Mouse (Mus musculus): Measurements from ENCODE around the gene Vars.
A peak's percentile ranks its signal among the peaks of the same experiment; 100 is the strongest.
"Not testable (repeated sequence)": the region's sequence is repeated elsewhere in the genome, so short reads cannot be mapped to it uniquely, and the experiment has no call there.

Gene Vars

GRCm38 (mm10) chr17:35024261-35024660 is 23.5 kb downstream of the Vars start:
- no peak for DNase-seq (ENCODE audit: low spot score in 2 of 2)

GRCm38 (mm10) chr17:35024691-35025488 is 24.1 kb downstream of the Vars start:
- DNase-seq (ENCODE audit: low spot score in 2 of 2) = no peak

DNA sequence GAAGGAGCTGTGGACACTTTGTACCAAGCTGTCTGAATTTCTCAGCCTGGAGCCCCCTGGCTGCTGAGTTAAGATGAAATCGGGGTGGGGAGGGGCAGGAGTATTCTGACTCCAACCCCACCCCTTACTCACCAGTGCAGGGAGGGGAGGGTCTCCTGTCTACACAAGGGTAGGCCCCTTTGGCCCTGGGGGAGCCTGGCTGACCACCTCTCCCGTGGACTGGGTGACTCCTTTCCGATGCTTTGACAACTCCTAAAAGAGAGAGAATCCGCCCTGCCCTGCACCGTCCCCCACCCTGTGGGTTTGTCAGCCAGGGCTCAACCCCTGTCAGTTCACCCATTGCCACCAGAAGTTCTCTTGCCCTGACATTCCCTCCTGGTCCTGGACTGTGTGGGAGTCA is 25.4 kb downstream of the Vars start:
- no peak for DNase-seq (ENCODE audit: low spot score in 2 of 2)

GRCm38 (mm10) chr17:35027277-35028068 is 26.7 kb downstream of the Vars start, which contains the start of gene Sapcd1:
Sapcd1 (minus strand) TSS chr17:35028016.
- DNase-seq (ENCODE audit: low spot score in 2 of 2) = no peak

DNA sequence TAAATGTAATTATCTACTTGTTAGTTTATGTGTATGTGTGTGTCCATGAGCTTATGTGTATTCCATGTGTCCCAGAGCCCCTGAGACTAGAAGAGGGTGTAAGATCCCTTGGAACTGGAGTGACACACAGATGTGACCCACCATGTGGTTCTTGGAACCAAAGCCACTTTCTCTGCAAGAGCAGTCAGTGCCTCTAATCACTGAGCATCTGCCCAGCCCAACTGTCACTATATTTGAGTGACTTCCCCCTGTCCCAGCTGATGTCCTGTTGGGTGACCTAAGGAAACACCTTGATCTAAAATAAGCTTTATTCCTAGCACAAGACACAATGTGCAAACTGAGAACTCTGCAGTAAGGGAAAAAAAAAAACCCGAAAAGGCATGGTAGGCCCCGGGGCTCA is 27.5 kb downstream of the Vars start:
- DNase-seq (ENCODE audit: low spot score in 2 of 2) = no peak

DNA sequence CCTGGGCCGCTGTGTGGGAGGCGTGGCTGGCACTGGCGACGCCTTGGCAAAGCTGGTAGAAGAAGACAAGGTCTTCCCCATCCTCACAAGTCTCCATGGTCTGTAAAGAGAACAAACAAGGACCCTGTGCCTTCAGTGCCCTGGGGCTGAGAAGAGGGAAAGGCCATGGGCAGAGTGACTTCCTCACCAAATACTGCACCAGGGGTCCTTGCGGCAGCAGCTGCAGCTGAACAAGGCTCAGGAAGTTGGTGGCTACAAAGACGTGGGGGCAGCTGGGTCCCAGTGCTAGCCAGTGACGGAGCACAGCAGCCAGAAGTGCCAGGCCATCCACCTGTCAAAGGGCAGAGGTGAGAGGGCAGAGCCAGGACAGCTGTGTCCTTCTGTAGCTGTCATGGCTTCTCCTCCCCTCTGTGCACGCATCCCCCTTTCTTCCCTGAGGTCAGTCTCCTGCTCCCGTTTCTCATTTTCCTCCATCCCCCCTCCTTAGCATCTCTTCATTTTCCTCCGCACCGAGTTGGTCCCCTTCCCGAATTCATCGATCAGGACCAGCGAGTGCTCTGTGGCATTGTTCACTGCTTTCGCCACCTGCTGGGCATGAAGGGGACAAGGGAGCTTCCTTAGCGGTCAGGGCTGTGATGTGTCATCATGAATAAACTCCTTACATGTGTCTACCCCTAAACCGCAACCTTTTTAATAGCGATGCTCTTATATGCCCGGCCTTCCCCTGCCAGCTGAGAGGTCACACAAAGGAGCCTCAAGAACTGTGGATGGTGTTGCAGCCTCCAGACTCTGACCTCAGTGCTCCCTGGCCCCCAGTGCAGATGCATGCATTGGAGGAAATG is 29.1 kb downstream of the Vars start:
- no peak for DNase-seq (ENCODE audit: low spot score in 2 of 2)

DNA sequence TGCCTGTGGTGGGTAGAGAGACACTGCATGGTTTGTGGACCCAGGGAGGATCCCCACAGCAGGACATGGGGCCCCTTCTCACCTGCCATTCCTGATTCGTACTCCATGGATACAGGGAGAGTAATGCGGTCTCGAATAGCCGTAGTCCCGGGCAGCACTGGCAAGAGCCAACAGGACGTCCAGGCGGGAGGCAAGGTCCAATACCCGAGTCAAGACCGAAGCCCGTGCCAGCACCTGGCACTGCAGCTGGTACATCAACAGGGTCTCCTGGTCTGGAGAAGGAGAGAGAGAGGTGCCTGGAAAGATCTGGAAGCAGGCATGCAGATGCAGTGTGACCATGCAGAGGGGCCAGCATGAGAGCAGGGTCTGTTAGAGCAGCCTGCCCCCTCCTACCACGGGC is 30.5 kb downstream of the Vars start:
- no peak for DNase-seq (ENCODE audit: low spot score in 2 of 2)

DNA sequence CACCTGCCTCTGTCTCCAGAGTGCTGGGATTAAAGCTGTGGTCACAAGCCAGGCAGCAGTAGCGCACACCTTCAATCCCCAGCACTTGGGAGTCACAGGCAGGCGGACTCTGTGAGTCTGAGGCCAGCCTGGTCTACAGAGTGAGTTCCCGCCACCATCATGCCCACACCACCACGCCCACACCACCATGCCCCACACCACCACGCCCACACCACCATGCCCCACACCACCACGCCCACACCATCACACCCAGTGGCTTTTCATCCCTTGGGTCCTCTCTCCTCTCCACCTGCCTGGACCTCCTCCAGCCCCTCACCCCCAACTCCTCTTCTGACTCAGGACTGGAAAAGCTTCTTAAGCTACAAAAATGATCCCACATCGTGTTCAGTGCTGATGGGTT is 31.1 kb downstream of the Vars start:
- DNase-seq (ENCODE audit: low spot score in 2 of 2) = no peak

GRCm38 (mm10) chr17:35032323-35032870 is 31.6 kb downstream of the Vars start:
- no peak for DNase-seq (ENCODE audit: low spot score in 2 of 2)

GRCm38 (mm10) chr17:35033703-35034102 is 32.9 kb downstream of the Vars start:
- DNase-seq (ENCODE audit: low spot score in 2 of 2) = not testable (repeated sequence)

- DNase-seq (ENCODE audit: low spot score in 2 of 2) = no peak
These were observed 34.1 kb downstream of the Vars start for GRCm38 (mm10) chr17:35034896-35035295.

GRCm38 (mm10) chr17:35039121-35039873 is 38.5 kb downstream of the Vars start:
- no peak for DNase-seq (ENCODE audit: low spot score in 2 of 2)

DNA sequence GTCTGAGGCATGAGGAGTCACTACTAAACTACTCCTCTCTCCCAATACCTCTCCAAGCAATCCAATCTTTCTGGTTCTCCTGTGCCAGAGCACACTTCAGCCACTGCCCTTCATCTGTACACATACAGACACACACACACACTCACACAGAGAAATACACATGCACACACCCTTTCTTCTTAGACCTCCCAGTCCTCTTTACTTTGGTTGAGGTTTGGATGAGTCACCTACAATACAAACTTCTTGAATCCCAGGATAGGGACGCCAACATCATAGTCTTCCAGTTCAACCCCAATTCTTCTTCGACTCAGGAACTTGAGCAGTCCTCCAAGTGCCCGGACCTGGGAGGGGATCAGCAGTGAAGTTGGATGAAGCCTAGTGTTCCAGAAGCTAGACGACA is 43.0 kb downstream of the Vars start:
- DNase-seq (ENCODE audit: low spot score in 2 of 2) = no peak

DNA sequence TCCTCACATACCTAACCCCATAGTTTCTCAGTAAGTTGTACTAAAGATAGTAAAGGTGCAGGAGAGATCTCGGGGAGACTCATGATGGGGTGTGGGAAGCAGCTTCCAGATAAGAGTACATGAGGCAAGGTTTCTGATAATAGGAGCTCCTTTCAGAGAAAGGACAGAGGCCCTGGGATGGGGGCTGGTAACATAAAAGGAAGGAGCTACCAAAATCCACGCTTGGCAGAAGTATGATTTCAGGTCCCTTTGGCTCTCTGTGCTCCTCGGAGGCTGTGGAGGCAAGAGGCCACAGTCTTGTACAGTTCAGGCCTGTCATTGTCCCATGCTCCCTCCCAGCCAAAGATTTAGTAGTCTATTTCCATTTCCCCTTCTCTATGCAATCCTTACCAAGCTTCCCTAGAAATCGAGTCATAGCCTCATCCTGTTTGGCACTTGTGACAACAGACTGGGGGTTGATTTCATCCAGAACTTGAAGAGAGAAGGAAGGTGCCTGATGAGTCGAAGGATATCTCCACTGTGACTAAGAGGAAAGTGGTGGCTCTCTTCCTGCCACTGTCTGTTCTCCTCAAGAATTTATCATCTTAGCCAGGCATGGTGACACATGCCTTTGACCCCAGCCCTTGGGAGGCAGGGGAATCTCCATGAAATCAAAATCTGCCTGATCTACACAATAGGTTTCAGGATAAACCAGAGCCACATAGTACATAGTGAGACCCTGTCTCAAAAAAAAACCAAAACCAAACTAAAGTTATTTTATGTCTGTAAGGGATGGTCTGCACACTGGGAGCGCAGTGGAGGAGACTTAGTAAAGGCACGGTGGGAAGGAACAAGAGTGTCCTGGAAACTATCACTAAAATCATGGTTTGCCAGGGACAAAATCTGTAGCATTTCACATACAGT is 44.4 kb downstream of the Vars start:
- DNase-seq (ENCODE audit: low spot score in 2 of 2) = no peak

DNA sequence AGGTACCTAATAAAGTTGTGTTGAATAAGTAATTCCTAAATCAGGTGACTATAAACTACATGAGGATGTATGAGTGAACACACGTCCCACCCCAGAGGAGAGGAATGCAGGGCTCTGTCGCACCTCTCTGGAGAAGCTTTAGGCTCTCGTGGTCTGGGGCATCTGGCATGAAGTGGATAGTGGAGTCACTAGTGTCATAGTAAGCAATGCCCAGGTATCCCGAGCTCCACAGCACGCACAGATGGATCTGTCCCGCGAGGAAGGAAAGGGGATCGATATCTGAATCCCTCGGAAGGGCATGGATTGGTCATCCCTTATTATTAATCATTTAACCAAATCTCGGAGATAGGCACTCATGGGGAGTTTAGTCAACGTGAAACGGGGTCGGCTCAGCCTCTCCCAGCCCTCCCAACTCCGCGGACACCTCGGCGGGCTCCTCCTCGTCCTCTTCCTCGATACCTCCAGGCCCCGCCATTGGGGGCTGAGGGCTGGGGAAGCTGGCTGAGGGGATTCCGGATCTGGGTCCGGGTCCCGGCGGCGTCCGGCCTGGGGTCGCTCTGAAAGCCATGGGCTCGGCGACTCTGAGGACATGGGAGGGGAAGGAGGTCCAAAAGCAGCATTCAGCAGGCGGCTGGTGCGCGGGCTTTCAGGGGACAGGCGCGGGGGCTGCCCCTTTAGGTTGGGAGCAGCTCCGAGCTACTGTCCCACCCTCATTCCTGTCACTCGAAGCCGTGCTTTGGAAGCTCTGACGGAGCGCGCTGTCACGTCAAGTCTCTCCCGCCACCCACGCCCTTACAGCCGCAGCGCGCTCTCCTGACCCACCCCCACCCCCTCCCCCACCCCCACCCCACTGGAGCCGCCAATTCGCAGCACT is 45.3 kb downstream of the Vars start:
- DNase-seq (ENCODE audit: low spot score in 2 of 2) = no peak

- DNase-seq (ENCODE audit: low spot score in 2 of 2) = peak; percentile 97 to 98
These were observed 46.1 kb downstream of the Vars start, which contains the start of gene Msh5 for GRCm38 (mm10) chr17:35046681-35047455. Msh5 (minus strand) TSS chr17:35046745.

- no peak for DNase-seq (ENCODE audit: low spot score in 2 of 2)
These were observed 46.9 kb downstream of the Vars start for GRCm38 (mm10) chr17:35047688-35048087.
